Mouse (Mus musculus) E14TG2a.4 (cell line): ENCODE measurements around the gene Pkd1.

Experiments
- H3K27me3 ChIP-seq: 2 replicates; pipeline ENCODE4 v1.6.1; 2014; ENCODE audit warnings: low read length, control low read depth; ENCODE audit not compliant: insufficient read depth
- H3K36me3 ChIP-seq: 2 replicates; pipeline ENCODE4 v1.6.1; 2014; ENCODE audit warnings: low read length, control low read depth; ENCODE audit not compliant: insufficient read depth
- H3K4me1 ChIP-seq: replicated peaks from 2 replicates; pipeline ENCODE4 v1.6.1; 2014; ENCODE audit warnings: low read depth, low read length, control low read depth
- H3K4me3 ChIP-seq: replicated peaks from 2 replicates; pipeline ENCODE4 v1.5.1; 2014; ENCODE audit warnings: mild to moderate bottlenecking, low read length
- H3K9me3 ChIP-seq: 2 replicates; pipeline ENCODE4 v1.6.1; 2014; ENCODE audit warnings: low read length, control low read depth
- CTCF ChIP-seq: conservative IDR thresholded peaks from 2 replicates; pipeline ENCODE4 v1.5.1; 2014; ENCODE audit warnings: low read length
- NANOG ChIP-seq: IDR thresholded peaks from 2 replicates; pipeline ENCODE4 v1.6.1; 2014; ENCODE audit warnings: borderline replicate concordance, low read length, mixed read lengths

Pkd1 gene

GRCm38 (mm10) chr17:24645916-24646315 is 96.3 kb downstream of the Pkd1 start:
- Histone ChIP-seq H3K36me3 (peaks cover 17% of the 10 kb centered on the region), H3K27me3 (peaks cover 27% of the 10 kb centered on the region), H3K4me1 (peaks cover 89% of the 10 kb centered on the region), H3K9me3 (no peaks in the 10 kb centered on the region), H3K4me3 (no peak overlapping the region; the same call in 1 of the 2 replicates)
- TF ChIP-seq CTCF (no peak), NANOG (no peak)
